Mouse (Mus musculus): ENCODE results near the gene Mfge8.

DNA sequence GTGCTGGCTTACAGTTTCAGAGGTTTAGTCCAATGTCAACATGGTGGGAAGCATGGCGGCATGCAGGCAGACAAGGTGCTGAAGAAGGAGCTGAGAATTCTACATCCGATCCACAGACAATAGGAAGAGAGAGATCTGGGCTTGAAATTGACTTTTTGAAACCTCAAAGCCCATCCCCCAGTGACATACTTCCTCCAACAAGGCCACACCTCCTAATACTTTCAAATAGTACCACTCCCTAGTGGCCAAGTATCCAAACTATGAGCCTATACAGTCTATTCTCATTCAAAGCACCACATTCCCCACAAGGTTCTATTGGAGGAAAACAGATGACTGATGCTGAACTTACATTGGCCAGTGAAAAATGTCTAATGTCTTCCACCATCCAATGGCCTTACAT, 38.7 kb upstream of the Mfge8 start:
- TF ChIP-seq CTCF (IDR thresholded peaks at IDR 0.05; ENCODE audit: low read depth) (no peak), EP300 (IDR thresholded peaks at IDR 0.05; ENCODE audit: low read depth) (no peak)

Measured in liver, embryonic 14.5 days (tissue).